Mouse (Mus musculus): Measurements from ENCODE around the gene Ak7. TPM values are rescaled to one million over a fixed set of nuclear protein-coding genes. Genes with fewer than 3 reads are reported as not detected.

Ak7 gene
- total RNA-seq, 1 experiment from 2014 or later, result not detected

- ATAC-seq (replicated peaks; ENCODE audit: insufficient number of reproducible peaks, low FRiP score, low TSS enrichment, poor library complexity, severe bottlenecking), result no peak
Observed at GRCm38 (mm10) chr12:105724616-105725015, 18.8 kb downstream of the Ak7 start.

DNA sequence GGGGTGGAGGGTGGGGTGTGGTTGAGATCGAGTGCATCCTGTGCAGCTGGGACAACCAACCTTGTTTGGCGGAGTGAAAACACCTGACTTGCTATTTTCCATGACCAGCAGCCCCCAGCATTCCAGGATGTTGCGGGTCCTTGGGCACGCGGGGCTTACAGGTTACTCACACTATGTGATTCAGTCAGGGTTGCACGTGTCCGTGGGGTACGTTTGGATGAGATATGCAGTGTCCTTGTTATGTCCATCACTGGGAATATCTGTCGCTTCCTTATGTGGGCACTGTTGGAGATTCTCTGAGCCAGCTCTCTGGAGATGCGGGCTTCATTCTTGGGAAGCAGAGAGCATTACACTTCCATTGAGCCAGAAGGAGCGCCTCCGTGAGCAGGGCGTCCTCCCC, 20.0 kb downstream of the Ak7 start:
- ATAC-seq (replicated peaks; ENCODE audit: insufficient number of reproducible peaks, low FRiP score, low TSS enrichment, poor library complexity, severe bottlenecking), result no peak

DNA sequence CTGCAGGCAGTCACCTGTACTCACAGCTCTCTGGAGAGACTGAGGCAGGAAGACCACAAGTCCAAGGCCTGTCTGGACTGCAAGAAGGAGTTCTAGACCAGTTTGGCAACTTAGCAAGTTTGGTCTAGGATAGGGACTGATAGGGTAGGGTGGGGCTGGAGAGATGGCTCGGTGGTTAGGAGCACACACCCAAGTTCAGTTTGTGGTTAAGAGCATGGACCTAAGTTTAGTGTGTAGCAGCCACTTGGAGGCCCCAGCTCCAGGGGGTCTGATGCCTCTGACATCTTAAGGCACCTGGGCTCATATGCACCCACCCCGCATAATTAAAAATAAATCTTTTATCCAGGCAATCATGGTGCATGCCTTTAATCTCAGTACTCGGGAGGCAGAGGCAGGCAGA, 21.5 kb downstream of the Ak7 start:
- ATAC-seq (replicated peaks; ENCODE audit: insufficient number of reproducible peaks, low FRiP score, low TSS enrichment, poor library complexity, severe bottlenecking), result no peak

DNA sequence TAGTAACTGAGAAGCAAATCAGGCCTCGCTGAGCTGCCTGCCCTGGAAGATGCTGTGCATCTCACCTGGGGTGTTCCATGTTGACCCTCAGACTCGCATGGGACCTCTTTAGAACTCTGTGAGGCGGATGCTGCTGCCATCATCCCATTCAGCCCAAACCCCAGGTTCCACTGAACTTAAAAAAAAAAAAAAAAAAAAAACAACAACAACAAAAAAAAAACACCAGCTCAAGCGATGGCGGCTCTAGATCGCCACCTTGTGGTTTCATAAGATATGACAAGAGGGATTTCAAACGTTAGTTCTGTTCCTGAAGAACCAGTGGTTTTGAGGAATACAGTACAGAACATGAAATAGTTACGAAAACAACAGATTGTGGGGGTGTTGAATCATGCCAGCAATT, 22.2 kb downstream of the Ak7 start:
- no peak for ATAC-seq (replicated peaks; ENCODE audit: insufficient number of reproducible peaks, low FRiP score, low TSS enrichment, poor library complexity, severe bottlenecking)

DNA sequence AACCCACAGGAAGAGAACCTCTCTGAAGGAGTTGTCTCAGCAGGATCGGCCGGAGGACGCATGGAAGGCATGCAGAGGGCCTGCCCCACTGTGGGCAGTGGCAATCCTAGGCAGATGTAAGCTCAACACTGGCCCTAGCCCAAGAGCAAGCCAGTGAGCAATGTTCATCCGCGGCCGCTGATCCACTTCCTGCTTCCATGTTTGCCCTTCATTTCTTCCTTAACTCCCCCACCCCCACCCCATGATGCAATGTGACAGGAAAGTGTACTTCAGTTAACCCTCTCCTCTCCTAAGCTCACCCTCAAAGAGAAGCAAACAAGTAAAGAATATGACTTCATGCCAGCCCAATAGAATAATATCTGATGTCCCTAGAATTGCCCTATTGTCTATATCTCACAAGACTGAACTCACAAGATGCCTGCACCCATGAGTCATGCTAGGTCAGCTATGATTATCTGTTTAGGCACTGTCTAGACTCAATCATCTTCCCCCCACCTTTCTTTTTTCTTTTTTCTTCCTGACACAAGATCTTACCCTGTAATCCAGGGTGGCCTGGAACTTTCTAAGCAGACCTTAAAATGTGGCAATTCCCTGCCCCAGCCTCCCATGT, 25.2 kb downstream of the Ak7 start:
- ATAC-seq (replicated peaks; ENCODE audit: insufficient number of reproducible peaks, low FRiP score, low TSS enrichment, poor library complexity, severe bottlenecking), result no peak

- no peak for ATAC-seq (replicated peaks; ENCODE audit: insufficient number of reproducible peaks, low FRiP score, low TSS enrichment, poor library complexity, severe bottlenecking)
Observed at GRCm38 (mm10) chr12:105733370-105734159, 27.8 kb downstream of the Ak7 start.

- ATAC-seq (replicated peaks; ENCODE audit: insufficient number of reproducible peaks, low FRiP score, low TSS enrichment, poor library complexity, severe bottlenecking), result no peak
Observed at GRCm38 (mm10) chr12:105735226-105735888, 29.6 kb downstream of the Ak7 start.

- ATAC-seq (replicated peaks; ENCODE audit: insufficient number of reproducible peaks, low FRiP score, low TSS enrichment, poor library complexity, severe bottlenecking), result no peak
Observed at GRCm38 (mm10) chr12:105735889-105736251, 30.1 kb downstream of the Ak7 start.

- no peak for ATAC-seq (replicated peaks; ENCODE audit: insufficient number of reproducible peaks, low FRiP score, low TSS enrichment, poor library complexity, severe bottlenecking)
Observed at GRCm38 (mm10) chr12:105738316-105739096, 32.7 kb downstream of the Ak7 start.

DNA sequence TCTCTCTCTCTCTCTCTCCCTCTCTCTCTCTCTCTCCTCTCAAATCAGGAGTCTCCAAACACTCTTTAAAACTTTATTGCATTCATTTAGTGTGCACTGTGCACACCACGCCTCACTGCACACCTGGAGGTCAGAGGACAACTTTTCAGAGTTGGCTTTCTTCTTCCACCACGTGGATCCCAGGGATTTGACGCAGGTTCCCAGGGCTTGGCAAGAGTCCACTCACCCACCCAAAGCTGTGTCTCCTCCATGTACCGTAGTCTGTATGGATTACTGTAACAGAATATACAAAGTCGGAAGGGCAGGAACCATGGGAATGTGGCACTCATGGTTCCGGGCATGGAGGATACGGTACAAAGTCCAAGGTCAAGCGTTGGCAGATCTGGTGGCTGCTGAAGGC, 33.9 kb downstream of the Ak7 start:
- no peak for ATAC-seq (replicated peaks; ENCODE audit: insufficient number of reproducible peaks, low FRiP score, low TSS enrichment, poor library complexity, severe bottlenecking)

DNA sequence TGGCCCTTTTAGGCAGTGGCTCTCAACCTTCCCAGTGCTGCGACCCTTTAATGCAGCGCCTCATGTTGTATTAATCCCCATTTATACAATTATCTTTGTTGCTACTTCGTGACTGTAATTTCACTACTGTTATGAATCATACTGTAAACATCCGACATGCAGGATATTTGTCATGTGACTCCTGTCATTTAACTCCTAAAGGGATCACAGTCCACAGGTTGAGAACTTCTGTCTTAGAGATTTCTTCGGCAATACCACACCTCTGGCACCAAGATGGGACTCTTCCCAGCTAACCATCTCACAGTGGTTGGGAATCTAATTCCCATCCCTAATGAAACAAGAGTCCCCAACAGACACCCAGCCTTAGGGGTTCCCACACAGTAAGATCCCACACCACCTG, 42.3 kb downstream of the Ak7 start:
- ATAC-seq (replicated peaks; ENCODE audit: insufficient number of reproducible peaks, low FRiP score, low TSS enrichment, poor library complexity, severe bottlenecking), result no peak

- no peak for ATAC-seq (replicated peaks; ENCODE audit: insufficient number of reproducible peaks, low FRiP score, low TSS enrichment, poor library complexity, severe bottlenecking)
Observed at GRCm38 (mm10) chr12:105753813-105754212, 48.0 kb downstream of the Ak7 start.

DNA sequence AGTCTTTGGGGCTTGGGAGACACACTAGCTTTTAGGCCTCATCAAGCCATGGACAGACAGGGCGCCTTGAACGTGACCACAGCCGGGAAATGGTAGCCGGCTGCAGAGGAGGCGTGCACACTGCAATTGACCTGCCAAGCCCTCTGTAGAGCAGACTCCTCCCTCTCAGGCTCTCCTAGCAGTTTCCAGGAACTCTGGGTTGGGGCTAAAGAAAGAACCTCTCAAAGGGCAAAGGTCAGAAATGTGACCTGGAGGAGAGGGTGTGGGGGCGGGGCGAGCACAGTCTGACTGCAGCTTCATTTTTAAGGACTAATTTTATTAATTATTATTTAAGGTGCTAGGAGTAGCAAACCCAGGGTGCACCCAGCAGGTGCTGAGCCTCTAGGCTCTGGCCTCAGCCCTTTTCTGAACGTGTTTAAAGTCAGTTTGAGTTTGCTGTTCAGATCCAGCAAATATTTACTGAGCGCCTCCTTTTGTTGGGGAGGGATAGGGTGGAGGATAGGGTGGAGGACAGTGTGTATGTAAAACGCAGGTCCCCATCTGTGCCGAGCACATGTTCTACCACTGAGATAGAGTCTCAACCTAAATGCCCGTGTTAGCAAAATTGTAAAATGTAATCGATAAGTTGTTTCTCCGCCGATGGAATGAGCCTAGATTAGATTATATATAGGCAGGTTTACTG, 52.2 kb downstream of the Ak7 start:
- no peak for ATAC-seq (replicated peaks; ENCODE audit: insufficient number of reproducible peaks, low FRiP score, low TSS enrichment, poor library complexity, severe bottlenecking)

DNA sequence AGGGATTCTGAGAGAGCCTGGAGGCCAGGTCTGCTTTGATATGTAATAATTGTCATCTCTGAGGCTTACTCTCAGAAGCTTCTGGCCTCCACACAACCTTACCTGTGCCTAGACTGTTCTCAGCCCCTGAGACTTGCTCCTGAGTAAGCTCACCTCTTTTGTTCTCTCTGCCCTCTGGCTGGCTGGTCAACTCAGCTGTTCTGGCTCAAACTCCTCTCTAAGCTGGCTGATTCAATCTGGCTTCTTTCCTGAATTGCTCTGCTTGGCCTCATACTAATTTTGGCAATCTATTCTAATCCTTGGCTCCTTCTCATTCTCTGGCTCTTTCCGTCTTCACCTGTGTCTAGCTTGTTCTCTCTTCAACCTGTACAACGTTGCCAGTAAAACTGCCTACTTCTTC, 53.1 kb downstream of the Ak7 start:
- ATAC-seq (replicated peaks; ENCODE audit: insufficient number of reproducible peaks, low FRiP score, low TSS enrichment, poor library complexity, severe bottlenecking), result no peak

- ATAC-seq (replicated peaks; ENCODE audit: insufficient number of reproducible peaks, low FRiP score, low TSS enrichment, poor library complexity, severe bottlenecking), result no peak
Observed at GRCm38 (mm10) chr12:105759849-105760478, 54.2 kb downstream of the Ak7 start.

GRCm38 (mm10) chr12:105761171-105761570, 55.4 kb downstream of the Ak7 start:
- ATAC-seq (replicated peaks; ENCODE audit: insufficient number of reproducible peaks, low FRiP score, low TSS enrichment, poor library complexity, severe bottlenecking), result no peak

DNA sequence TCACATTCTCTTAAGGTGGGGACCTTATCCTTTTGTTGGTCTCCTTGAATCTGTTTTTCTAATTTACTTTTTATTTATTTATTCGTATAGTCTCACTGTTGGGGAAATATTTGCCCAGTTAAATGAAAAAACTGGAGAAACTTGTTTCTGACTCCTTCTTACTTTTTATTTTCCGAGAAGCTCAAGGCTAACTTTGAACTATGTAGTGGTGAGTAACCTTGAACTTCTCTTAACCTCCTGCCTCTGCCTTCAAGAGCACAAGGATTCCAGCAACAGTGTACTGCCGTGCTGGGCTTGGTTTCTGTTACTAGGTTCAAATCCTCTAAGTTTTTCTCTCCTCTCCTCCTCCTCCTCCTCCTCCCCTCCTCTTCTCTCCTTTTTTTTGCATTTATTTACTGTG, 55.9 kb downstream of the Ak7 start:
- ATAC-seq (replicated peaks; ENCODE audit: insufficient number of reproducible peaks, low FRiP score, low TSS enrichment, poor library complexity, severe bottlenecking), result no peak

- ATAC-seq (replicated peaks; ENCODE audit: insufficient number of reproducible peaks, low FRiP score, low TSS enrichment, poor library complexity, severe bottlenecking), result no peak
Observed at GRCm38 (mm10) chr12:105769700-105770099, 63.9 kb downstream of the Ak7 start.

All from monocyte, adult 5-6 weeks (primary cell).